Mouse (Mus musculus) megakaryocyte, embryonic 14.5 days (primary cell): ENCODE results near the gene Nmnat1.

Experiments used
- FLI1 ChIP-seq: IDR thresholded peaks from 2 replicates; pipeline ENCODE4 v1.6.1; 2012; ENCODE audit warnings: low read length, inconsistent platforms, mixed read lengths
- GATA1 ChIP-seq: IDR thresholded peaks from 3 replicates; pipeline ENCODE4 v1.6.1; 2012; ENCODE audit warnings: mixed read lengths, low read length, inconsistent platforms, borderline replicate concordance

GRCm38 (mm10) chr4:149521258-149521657, 36.3 kb upstream of the Nmnat1 start:
- TF ChIP-seq GATA1: no peak
- TF ChIP-seq FLI1: no peak
